Mouse (Mus musculus) brain, embryonic 14.5 days (tissue): Measurements from ENCODE around the gene Ngrn.

Experiments
- CTCF ChIP-seq: fragments of 200-500 bp; IDR thresholded peaks from 2 replicates; pipeline ENCODE4 v1.5.1; 2012; ENCODE audit warnings: inconsistent platforms, mild to moderate bottlenecking, moderate library complexity, borderline replicate concordance; ENCODE audit not compliant: insufficient read depth, insufficient read length; ENCODE audit errors: extremely low read depth
- POLR2A ChIP-seq: fragments of 200-500 bp; IDR thresholded peaks from 2 replicates; pipeline ENCODE4 v1.6.1; 2012; ENCODE audit warnings: mild to moderate bottlenecking, inconsistent platforms, borderline replicate concordance; ENCODE audit not compliant: poor library complexity, insufficient read depth, insufficient read length, severe bottlenecking; ENCODE audit errors: extremely low read depth

- TF ChIP-seq CTCF (no peak), POLR2A (no peak)
Measured at GRCm38 (mm10) chr7:80298754-80299153, 37.7 kb downstream of the Ngrn start.
